Mouse (Mus musculus) kidney, adult 18-20 months (tissue): ENCODE measurements at regions not wholly inside any gene's neighbourhood (a gene's known extent, or its start where the extent isn't known, plus 50 kb on each side); places are given as distances from the start of the nearest gene placed in this dataset.
"Not testable (repeated sequence)": the region's sequence is repeated elsewhere in the genome, so short reads cannot be mapped to it uniquely, and the experiment has no call there.

Experiments used
- DNase-seq: peaks from one replicate; pipeline ENCODE4 v3.0.0; 2021

- no peak for DNase-seq
These were observed 106.6 kb upstream of the Nxpe4 start for GRCm38 (mm10) chr9:48055246-48055645.

GRCm38 (mm10) chr9:48058599-48058998, 103.2 kb upstream of the Nxpe4 start:
- DNase-seq, result peak; percentile 7

GRCm38 (mm10) chr9:48059549-48060165, 102.2 kb upstream of the Nxpe4 start:
- DNase-seq, result no peak

- no peak for DNase-seq
These were observed 100.8 kb upstream of the Nxpe4 start for GRCm38 (mm10) chr9:48060996-48061395.

GRCm38 (mm10) chr9:48066730-48067345, 95.0 kb upstream of the Nxpe4 start:
- no peak for DNase-seq

- no peak for DNase-seq
These were observed 89.2 kb upstream of the Nxpe4 start for GRCm38 (mm10) chr9:48072592-48072991.

GRCm38 (mm10) chr9:48073096-48073495, 88.7 kb upstream of the Nxpe4 start:
- DNase-seq, result no peak

GRCm38 (mm10) chr9:48075661-48076240, 86.1 kb upstream of the Nxpe4 start:
- no peak for DNase-seq

- DNase-seq, result no peak
These were observed 79.4 kb upstream of the Nxpe4 start for GRCm38 (mm10) chr9:48082461-48082860.

GRCm38 (mm10) chr9:48084196-48084595, 77.6 kb upstream of the Nxpe4 start:
- not testable (repeated sequence) for DNase-seq

- DNase-seq, result no peak
These were observed 72.2 kb upstream of the Nxpe4 start for GRCm38 (mm10) chr9:48089661-48090060.

GRCm38 (mm10) chr9:48094756-48095155, 67.1 kb upstream of the Nxpe4 start:
- no peak for DNase-seq

- no peak for DNase-seq
These were observed 62.0 kb upstream of the Nxpe4 start for GRCm38 (mm10) chr9:48099846-48100245.

- DNase-seq, result no peak
These were observed 55.2 kb upstream of the Nxpe4 start for GRCm38 (mm10) chr9:48106441-48107167.

GRCm38 (mm10) chr9:48108994-48109619, 52.7 kb upstream of the Nxpe4 start:
- no peak for DNase-seq

GRCm38 (mm10) chr9:48111316-48111890, 50.4 kb upstream of the Nxpe4 start:
- DNase-seq, result no peak
